Mouse (Mus musculus) kidney, embryonic 16.5 days (tissue): ENCODE measurements around the gene Taf1b. TPM values are rescaled to one million over a fixed set of nuclear protein-coding genes. Genes with fewer than 3 reads are reported as not detected.

Experiments used
- ATAC-seq: fragments of 200-750 bp; cut with Nextera tagmentation; 2 replicates; pipeline ENCODE4 v1.8.0; 2017; ENCODE audit warnings: moderate TSS enrichment; ENCODE audit not compliant: low FRiP score, low TSS enrichment
- H3K27ac ChIP-seq: fragments of 300-500 bp; sonication (generic); 2 replicates; pipeline ENCODE4 v1.5.1; 2014; ENCODE audit warnings: low read length
- H3K27me3 ChIP-seq: fragments of 300-500 bp; sonication (generic); 2 replicates; pipeline ENCODE4 v1.6.1; 2014; ENCODE audit warnings: low read length, control low read depth, mixed read lengths; ENCODE audit not compliant: insufficient read depth
- H3K36me3 ChIP-seq: fragments of 300-500 bp; sonication (generic); 2 replicates; pipeline ENCODE4 v1.6.1; 2014; ENCODE audit warnings: low read length, control low read depth, mixed read lengths; ENCODE audit not compliant: insufficient read depth
- H3K4me1 ChIP-seq: fragments of 300-500 bp; sonication (generic); 2 replicates; pipeline ENCODE4 v1.6.1; 2014; ENCODE audit warnings: low read length, control low read depth, mixed read lengths; ENCODE audit not compliant: insufficient read depth
- H3K4me2 ChIP-seq: fragments of 300-500 bp; sonication (generic); replicated peaks from 2 replicates; pipeline ENCODE4 v1.6.1; 2014; ENCODE audit warnings: low read depth, low read length
- H3K4me3 ChIP-seq: fragments of 300-500 bp; sonication (generic); 2 replicates; pipeline ENCODE4 v1.5.1; 2014; ENCODE audit warnings: mild to moderate bottlenecking, low read length
- H3K9ac ChIP-seq: fragments of 300-500 bp; sonication (generic); replicated peaks from 2 replicates; pipeline ENCODE4 v1.6.1; 2014; ENCODE audit warnings: low read length
- H3K9me3 ChIP-seq: fragments of 300-500 bp; sonication (generic); 2 replicates; pipeline ENCODE4 v1.6.1; 2016; ENCODE audit warnings: low read length, control low read depth
- WGBS: fragments of 180-500 bp; shearing (Covaris S2); extraction: QIAGEN DNeasy Blood & Tissue Kit; methylation state at CpG from one replicate; pipeline ENCODE4 v1.1.7; 2014; 5-methylcytosine and 5-hydroxymethylcytosine counted together
- polyA plus RNA-seq: library from polyadenylated mRNA; unstranded; fragments of >200 nt; fragmentation: Nextera tagmentation; extraction: Ambion mirVana; gene quantifications from 2 replicates; pipeline ENCODE4 v1.2.1, GENCODE M21; 2015

Gene Taf1b
- polyA plus RNA-seq, 1 experiment from 2014 or later = 32.1 TPM

GRCm38 (mm10) chr12:24541426-24542154 is 43.4 kb downstream of the Taf1b start:
- H3K4me3 ChIP-seq = no peak overlapping the region
- no peaks in the 10 kb centered on the region for H3K4me1 ChIP-seq
- no peak for ATAC-seq
- peaks cover 2% of the 10 kb centered on the region; the same call in 1 of the 2 replicates for H3K36me3 ChIP-seq
- no peaks in the 10 kb centered on the region for H3K9me3 ChIP-seq
- H3K9ac ChIP-seq = no peak overlapping the region
- 85% methylated on average over 16 of the region's 16 CpGs for WGBS
- H3K4me2 ChIP-seq = no peak overlapping the region
- no peak overlapping the region for H3K27ac ChIP-seq
- no peaks in the 10 kb centered on the region for H3K27me3 ChIP-seq

- no peaks in the 10 kb centered on the region for H3K9me3 ChIP-seq
- no peak overlapping the region for H3K27ac ChIP-seq
- no peak overlapping the region for H3K4me2 ChIP-seq
- H3K27me3 ChIP-seq = no peaks in the 10 kb centered on the region
- H3K36me3 ChIP-seq = peaks cover 9% of the 10 kb centered on the region; the same call in 1 of the 2 replicates
- no peak overlapping the region for H3K9ac ChIP-seq
- 86% methylated on average over 8 of the region's 8 CpGs for WGBS
- H3K4me3 ChIP-seq = no peak overlapping the region
- no peak for ATAC-seq
- no peaks in the 10 kb centered on the region for H3K4me1 ChIP-seq
These were observed 49.5 kb downstream of the Taf1b start for GRCm38 (mm10) chr12:24547686-24548085.

GRCm38 (mm10) chr12:24548885-24549284 is 50.7 kb downstream of the Taf1b start:
- no peak overlapping the region for H3K27ac ChIP-seq
- H3K4me3 ChIP-seq = no peak overlapping the region
- no peaks in the 10 kb centered on the region for H3K4me1 ChIP-seq
- no peaks in the 10 kb centered on the region for H3K9me3 ChIP-seq
- no peak overlapping the region for H3K4me2 ChIP-seq
- WGBS = 94% methylated on average over 6 of the region's 6 CpGs
- no peaks in the 10 kb centered on the region for H3K27me3 ChIP-seq
- ATAC-seq = no peak
- peaks cover 9% of the 10 kb centered on the region; the same call in 1 of the 2 replicates for H3K36me3 ChIP-seq
- H3K9ac ChIP-seq = no peak overlapping the region

- no peaks in the 10 kb centered on the region for H3K9me3 ChIP-seq
- ATAC-seq = no peak
- no peak overlapping the region for H3K27ac ChIP-seq
- no peaks in the 10 kb centered on the region for H3K27me3 ChIP-seq
- 75% methylated on average over 2 of the region's 2 CpGs for WGBS
- H3K4me1 ChIP-seq = no peaks in the 10 kb centered on the region
- peaks cover 5% of the 10 kb centered on the region; the same call in 1 of the 2 replicates for H3K36me3 ChIP-seq
- no peak overlapping the region for H3K4me3 ChIP-seq
- no peak overlapping the region for H3K9ac ChIP-seq
- H3K4me2 ChIP-seq = no peak overlapping the region
These were observed 54.4 kb downstream of the Taf1b start for GRCm38 (mm10) chr12:24552531-24552930.

GRCm38 (mm10) chr12:24555976-24556375 is 57.8 kb downstream of the Taf1b start:
- WGBS = 75% methylated on average over 8 of the region's 8 CpGs
- no peak overlapping the region for H3K9ac ChIP-seq
- no peak overlapping the region for H3K4me3 ChIP-seq
- H3K36me3 ChIP-seq = no peaks in the 10 kb centered on the region
- H3K27ac ChIP-seq = no peak overlapping the region
- H3K4me2 ChIP-seq = no peak overlapping the region
- ATAC-seq = no peak
- no peaks in the 10 kb centered on the region for H3K27me3 ChIP-seq
- H3K4me1 ChIP-seq = no peaks in the 10 kb centered on the region
- no peaks in the 10 kb centered on the region for H3K9me3 ChIP-seq

GRCm38 (mm10) chr12:24563395-24563960 is 65.3 kb downstream of the Taf1b start:
- no peak for ATAC-seq
- 81% methylated on average over 7 of the region's 7 CpGs for WGBS
- no peak overlapping the region for H3K4me2 ChIP-seq
- H3K4me3 ChIP-seq = no peak overlapping the region
- no peaks in the 10 kb centered on the region for H3K9me3 ChIP-seq
- H3K36me3 ChIP-seq = no peaks in the 10 kb centered on the region
- no peak overlapping the region for H3K27ac ChIP-seq
- H3K4me1 ChIP-seq = no peaks in the 10 kb centered on the region
- H3K27me3 ChIP-seq = no peaks in the 10 kb centered on the region
- no peak overlapping the region for H3K9ac ChIP-seq

GRCm38 (mm10) chr12:24565311-24565710 is 67.2 kb downstream of the Taf1b start:
- Histone ChIP-seq H3K27me3 (no peaks in the 10 kb centered on the region), H3K36me3 (no peaks in the 10 kb centered on the region), H3K9me3 (no peaks in the 10 kb centered on the region), H3K4me3 (no peak overlapping the region), H3K4me2 (no peak overlapping the region), H3K9ac (no peak overlapping the region), H3K27ac (no peak overlapping the region), H3K4me1 (no peaks in the 10 kb centered on the region)
- no peak for ATAC-seq
- WGBS = 69% methylated on average over 6 of the region's 6 CpGs

- Histone ChIP-seq H3K27ac (no peak overlapping the region), H3K36me3 (no peaks in the 10 kb centered on the region), H3K27me3 (peaks cover 10% of the 10 kb centered on the region; the same call in 1 of the 2 replicates), H3K9ac (no peak overlapping the region), H3K9me3 (no peaks in the 10 kb centered on the region), H3K4me3 (no peak overlapping the region), H3K4me1 (peaks cover 7% of the 10 kb centered on the region), H3K4me2 (no peak overlapping the region)
- WGBS = 81% methylated on average over 3 of the region's 3 CpGs
- no peak for ATAC-seq
These were observed 69.4 kb downstream of the Taf1b start for GRCm38 (mm10) chr12:24567606-24568005.

- Histone ChIP-seq H3K36me3 (no peaks in the 10 kb centered on the region), H3K4me3 (peak within 1 kb of the TSS; percentile 72), H3K27me3 (peaks cover 10% of the 10 kb centered on the region; the same call in 1 of the 2 replicates), H3K27ac (no peak within 1 kb of the TSS), H3K4me2 (peak within 1 kb of the TSS; percentile 93), H3K9me3 (no peaks in the 10 kb centered on the region), H3K4me1 (peaks cover 22% of the 10 kb centered on the region), H3K9ac (peak within 1 kb of the TSS; percentile 69)
- 2% methylated on average over 43 of the region's 64 CpGs for WGBS
- peak; percentile 99 for ATAC-seq
These were observed 73.6 kb downstream of the Taf1b start, which contains the start of gene Grhl1 for GRCm38 (mm10) chr12:24571523-24572392. Grhl1 (plus strand) TSS chr12:24572283.
